Mouse (Mus musculus): Measurements from ENCODE around the gene Tnnc2. TPM values are rescaled to one million over a fixed set of nuclear protein-coding genes. Genes with fewer than 3 reads are reported as not detected.

The Tnnc2 gene
- polyA plus RNA-seq, 1 experiment from 2014 or later, result 1.7 TPM

DNA sequence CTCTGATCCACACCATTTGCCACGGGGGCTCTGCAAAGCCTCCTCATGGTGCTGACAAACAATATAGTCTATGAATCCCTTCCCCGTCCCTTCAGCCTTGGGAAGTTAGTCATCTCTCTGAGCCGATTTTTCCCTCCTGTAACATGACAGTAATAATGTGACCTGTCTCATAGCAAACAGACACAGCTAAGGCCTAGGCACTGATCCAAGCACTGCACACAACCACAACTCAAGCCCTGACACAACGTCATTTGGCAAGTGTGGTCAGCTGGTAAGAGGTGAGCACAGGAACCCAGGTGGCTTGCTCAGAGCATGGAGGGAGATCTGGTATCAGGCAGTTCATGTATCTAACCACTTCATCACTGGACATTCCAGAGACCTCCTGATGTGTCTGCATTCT is 16.1 kb upstream of the Tnnc2 start:
- no peaks in the 10 kb centered on the region for H3K27me3 ChIP-seq (ENCODE audit: control insufficient read depth, insufficient read depth, low read length)
- no peaks in the 10 kb centered on the region for H3K9me3 ChIP-seq (ENCODE audit: control insufficient read depth, low read length)
- no peak overlapping the region for H3K27ac ChIP-seq (replicated peaks in 1 of 2; ENCODE audit: control insufficient read depth in 1 of 2, insufficient read depth in 1 of 2, low read depth in 2 of 2, low read length in 2 of 2)
- WGBS, result 74% methylated on average over 4 of the region's 4 CpGs
- H3K4me3 ChIP-seq (ENCODE audit: control insufficient read depth in 1 of 2, insufficient read depth in 1 of 2, low read depth in 1 of 2, low read length in 2 of 2), result no peak overlapping the region
- H3K36me3 ChIP-seq (ENCODE audit: control insufficient read depth, insufficient read depth, low read length), result peaks cover 85% of the 10 kb centered on the region
- peaks cover 5 to 14% of the 10 kb centered on the region in 2 experiments; a peak in 3 of 4 replicates for H3K4me1 ChIP-seq (ENCODE audit: control insufficient read depth in 2 of 2, insufficient read depth in 2 of 2, low read length in 2 of 2)
- no peak overlapping the region for H3K4me2 ChIP-seq (ENCODE audit: low read length)
- no peak overlapping the region for H3K9ac ChIP-seq (ENCODE audit: low read length)
- no peak for ATAC-seq (ENCODE audit: insufficient number of reproducible peaks, insufficient read depth, low FRiP score, low read depth)

DNA sequence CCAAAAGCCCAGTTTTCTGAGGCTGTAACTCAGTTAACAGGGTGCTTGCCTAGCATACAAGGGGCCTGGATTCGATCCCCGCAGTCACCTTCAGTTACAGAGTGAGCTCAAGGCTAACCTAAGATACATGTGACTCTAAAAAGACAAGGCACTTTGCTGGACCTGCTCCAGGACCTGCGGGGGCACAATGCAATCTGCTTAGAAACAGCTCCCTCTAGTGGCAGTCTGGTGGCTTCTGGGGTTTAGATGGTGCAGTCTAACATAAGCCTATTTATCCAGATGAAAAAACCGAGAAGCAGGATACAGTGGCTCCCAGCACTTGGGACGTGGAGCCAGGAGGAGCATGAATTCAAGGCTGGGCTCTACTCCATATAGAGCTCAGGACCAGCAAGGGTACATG is 14.5 kb upstream of the Tnnc2 start:
- H3K4me2 ChIP-seq (ENCODE audit: low read length), result no peak overlapping the region
- no peaks in the 10 kb centered on the region for H3K9me3 ChIP-seq (ENCODE audit: control insufficient read depth, low read length)
- H3K4me3 ChIP-seq (ENCODE audit: control insufficient read depth in 1 of 2, insufficient read depth in 1 of 2, low read depth in 1 of 2, low read length in 2 of 2), result no peak overlapping the region
- no peak for ATAC-seq (ENCODE audit: insufficient number of reproducible peaks, insufficient read depth, low FRiP score, low read depth)
- peaks cover 85% of the 10 kb centered on the region for H3K36me3 ChIP-seq (ENCODE audit: control insufficient read depth, insufficient read depth, low read length)
- no peaks in the 10 kb centered on the region for H3K27me3 ChIP-seq (ENCODE audit: control insufficient read depth, insufficient read depth, low read length)
- 25% methylated on average over 5 of the region's 5 CpGs for WGBS
- no peak overlapping the region for H3K9ac ChIP-seq (ENCODE audit: low read length)
- H3K27ac ChIP-seq (replicated peaks in 1 of 2; ENCODE audit: control insufficient read depth in 1 of 2, insufficient read depth in 1 of 2, low read depth in 2 of 2, low read length in 2 of 2), result peak overlapping the region; percentile 45 to 78; a peak in 3 of 4 replicates
- peaks cover 5 to 14% of the 10 kb centered on the region in 2 experiments; a peak in 3 of 4 replicates for H3K4me1 ChIP-seq (ENCODE audit: control insufficient read depth in 2 of 2, insufficient read depth in 2 of 2, low read length in 2 of 2)

- 66% methylated on average over 2 of the region's 2 CpGs for WGBS
- Histone ChIP-seq H3K4me3 (ENCODE audit: control insufficient read depth in 1 of 2, insufficient read depth in 1 of 2, low read depth in 1 of 2, low read length in 2 of 2) (no peak overlapping the region), H3K4me2 (ENCODE audit: low read length) (no peak overlapping the region), H3K9ac (ENCODE audit: low read length) (0 out of 2 replicates have a peak overlapping the region, but pooled peaks have one; percentile 2), H3K9me3 (ENCODE audit: control insufficient read depth, low read length) (no peaks in the 10 kb centered on the region), H3K36me3 (ENCODE audit: control insufficient read depth, insufficient read depth, low read length) (peaks cover 84% of the 10 kb centered on the region), H3K27me3 (ENCODE audit: control insufficient read depth, insufficient read depth, low read length) (no peaks in the 10 kb centered on the region), H3K4me1 (ENCODE audit: control insufficient read depth in 2 of 2, insufficient read depth in 2 of 2, low read length in 2 of 2) (peaks cover 5 to 14% of the 10 kb centered on the region in 2 experiments; a peak in 3 of 4 replicates), H3K27ac (replicated peaks in 1 of 2; ENCODE audit: control insufficient read depth in 1 of 2, insufficient read depth in 1 of 2, low read depth in 2 of 2, low read length in 2 of 2) (peak overlapping the region; percentile 78 to 88)
- no peak for ATAC-seq (ENCODE audit: insufficient number of reproducible peaks, insufficient read depth, low FRiP score, low read depth)
Measured at GRCm38 (mm10) chr2:164793772-164794171, 14.0 kb upstream of the Tnnc2 start.

- Histone ChIP-seq H3K4me1 (ENCODE audit: control insufficient read depth in 2 of 2, insufficient read depth in 2 of 2, low read length in 2 of 2) (peaks cover 5 to 14% of the 10 kb centered on the region in 2 experiments; a peak in 3 of 4 replicates), H3K4me3 (ENCODE audit: control insufficient read depth in 1 of 2, insufficient read depth in 1 of 2, low read depth in 1 of 2, low read length in 2 of 2) (no peak overlapping the region), H3K27me3 (ENCODE audit: control insufficient read depth, insufficient read depth, low read length) (no peaks in the 10 kb centered on the region), H3K27ac (replicated peaks in 1 of 2; ENCODE audit: control insufficient read depth in 1 of 2, insufficient read depth in 1 of 2, low read depth in 2 of 2, low read length in 2 of 2) (peak overlapping the region; percentile 78 to 88), H3K9ac (ENCODE audit: low read length) (peak overlapping the region; percentile 2; the same call in 1 of the 2 replicates), H3K9me3 (ENCODE audit: control insufficient read depth, low read length) (no peaks in the 10 kb centered on the region), H3K36me3 (ENCODE audit: control insufficient read depth, insufficient read depth, low read length) (peaks cover 88% of the 10 kb centered on the region), H3K4me2 (ENCODE audit: low read length) (no peak overlapping the region)
- WGBS, result 37% methylated on average over 3 of the region's 3 CpGs
- peak; percentile 12; the same call in 1 of the 2 replicates for ATAC-seq (ENCODE audit: insufficient number of reproducible peaks, insufficient read depth, low FRiP score, low read depth)
Measured at GRCm38 (mm10) chr2:164793236-164793635, 13.5 kb upstream of the Tnnc2 start.

GRCm38 (mm10) chr2:164792400-164793190 is 12.8 kb upstream of the Tnnc2 start:
- no peak overlapping the region for H3K4me2 ChIP-seq (ENCODE audit: low read length)
- peaks cover 5 to 14% of the 10 kb centered on the region in 2 experiments; a peak in 3 of 4 replicates for H3K4me1 ChIP-seq (ENCODE audit: control insufficient read depth in 2 of 2, insufficient read depth in 2 of 2, low read length in 2 of 2)
- ATAC-seq (ENCODE audit: insufficient number of reproducible peaks, insufficient read depth, low FRiP score, low read depth), result no peak
- H3K4me3 ChIP-seq (ENCODE audit: control insufficient read depth in 1 of 2, insufficient read depth in 1 of 2, low read depth in 1 of 2, low read length in 2 of 2), result no peak overlapping the region
- H3K27ac ChIP-seq (replicated peaks in 1 of 2; ENCODE audit: control insufficient read depth in 1 of 2, insufficient read depth in 1 of 2, low read depth in 2 of 2, low read length in 2 of 2), result peak overlapping the region; percentile 78 to 88
- H3K27me3 ChIP-seq (ENCODE audit: control insufficient read depth, insufficient read depth, low read length), result no peaks in the 10 kb centered on the region
- WGBS, result 81% methylated on average over 12 of the region's 12 CpGs
- H3K9ac ChIP-seq (ENCODE audit: low read length), result no peak overlapping the region
- no peaks in the 10 kb centered on the region for H3K9me3 ChIP-seq (ENCODE audit: control insufficient read depth, low read length)
- peaks cover 83% of the 10 kb centered on the region for H3K36me3 ChIP-seq (ENCODE audit: control insufficient read depth, insufficient read depth, low read length)

GRCm38 (mm10) chr2:164791841-164792261 is 12.1 kb upstream of the Tnnc2 start:
- peaks cover 77% of the 10 kb centered on the region for H3K36me3 ChIP-seq (ENCODE audit: control insufficient read depth, insufficient read depth, low read length)

DNA sequence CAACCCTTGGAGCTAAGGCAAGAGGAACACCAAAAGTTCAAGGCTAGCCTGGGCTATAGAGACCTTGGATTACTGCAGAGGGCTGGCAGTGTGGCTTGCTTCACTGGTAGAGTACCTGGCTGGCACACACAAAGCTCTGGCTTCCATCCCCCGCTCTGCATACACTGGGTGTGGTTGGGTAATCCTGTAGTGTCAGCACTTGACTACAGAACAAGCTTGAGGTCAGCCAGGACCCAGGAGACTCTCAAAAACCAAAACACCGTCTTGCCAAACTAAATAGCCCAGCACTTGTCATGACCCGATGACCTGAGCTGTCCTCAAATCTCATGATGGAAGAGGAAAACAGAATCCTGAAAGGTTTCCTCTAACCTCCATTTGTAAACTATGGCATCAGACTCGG is 10.7 kb upstream of the Tnnc2 start:
- H3K27me3 ChIP-seq (ENCODE audit: control insufficient read depth, insufficient read depth, low read length), result no peaks in the 10 kb centered on the region
- no peak overlapping the region for H3K4me3 ChIP-seq (ENCODE audit: control insufficient read depth in 1 of 2, insufficient read depth in 1 of 2, low read depth in 1 of 2, low read length in 2 of 2)
- no peak for ATAC-seq (ENCODE audit: insufficient number of reproducible peaks, insufficient read depth, low FRiP score, low read depth)
- 69% methylated on average over 4 of the region's 4 CpGs for WGBS
- peaks cover 11 to 24% of the 10 kb centered on the region in 2 experiments for H3K4me1 ChIP-seq (ENCODE audit: control insufficient read depth in 2 of 2, insufficient read depth in 2 of 2, low read length in 2 of 2)
- no peak overlapping the region for H3K9ac ChIP-seq (ENCODE audit: low read length)
- H3K9me3 ChIP-seq (ENCODE audit: control insufficient read depth, low read length), result no peaks in the 10 kb centered on the region
- H3K27ac ChIP-seq (replicated peaks in 1 of 2; ENCODE audit: control insufficient read depth in 1 of 2, insufficient read depth in 1 of 2, low read depth in 2 of 2, low read length in 2 of 2), result no peak overlapping the region; a peak in 1 of 4 replicates
- H3K4me2 ChIP-seq (ENCODE audit: low read length), result no peak overlapping the region
- H3K36me3 ChIP-seq (ENCODE audit: control insufficient read depth, insufficient read depth, low read length), result peaks cover 63% of the 10 kb centered on the region

More at GRCm38 (mm10) chr2:164791841-164792261, 12.1 kb upstream of the Tnnc2 start:
- Histone ChIP-seq H3K4me2 (ENCODE audit: low read length) (no peak overlapping the region), H3K27me3 (ENCODE audit: control insufficient read depth, insufficient read depth, low read length) (no peaks in the 10 kb centered on the region), H3K9ac (ENCODE audit: low read length) (no peak overlapping the region), H3K4me3 (ENCODE audit: control insufficient read depth in 1 of 2, insufficient read depth in 1 of 2, low read depth in 1 of 2, low read length in 2 of 2) (no peak overlapping the region), H3K4me1 (ENCODE audit: control insufficient read depth in 2 of 2, insufficient read depth in 2 of 2, low read length in 2 of 2) (peaks cover 8 to 22% of the 10 kb centered on the region in 2 experiments), H3K27ac (replicated peaks in 1 of 2; ENCODE audit: control insufficient read depth in 1 of 2, insufficient read depth in 1 of 2, low read depth in 2 of 2, low read length in 2 of 2) (no peak overlapping the region), H3K9me3 (ENCODE audit: control insufficient read depth, low read length) (no peaks in the 10 kb centered on the region)
- WGBS, result 89% methylated on average over 18 of the region's 18 CpGs
- ATAC-seq (ENCODE audit: insufficient number of reproducible peaks, insufficient read depth, low FRiP score, low read depth), result no peak

Data from heart, embryonic 14.5 days (tissue).